In the genomic region with DNA sequence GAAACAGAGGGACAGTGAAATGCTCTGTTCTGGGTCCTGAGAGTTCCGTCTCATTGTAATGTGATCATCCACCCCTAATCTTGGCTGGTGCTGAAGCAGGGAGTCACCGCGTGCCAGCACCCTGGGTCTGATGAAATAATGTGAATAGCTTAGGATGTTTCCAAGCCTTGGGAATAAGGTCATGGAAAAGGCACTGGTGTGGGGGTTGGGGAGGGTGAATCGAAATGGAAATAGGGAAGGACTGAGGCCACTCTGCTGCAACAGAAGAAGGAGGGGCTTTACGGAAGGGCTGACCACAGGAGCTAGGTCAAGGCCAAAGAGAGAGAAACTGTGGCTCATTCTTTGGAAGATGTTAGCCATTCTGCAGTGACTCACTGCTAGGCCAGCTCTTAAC, we compare ENCODE assay signal across 10 mouse cellular contexts. TPM values are rescaled to one million over a fixed set of nuclear protein-coding genes. Genes with fewer than 3 reads are reported as not detected.
DNase-seq lines count a peak whose midpoint lies in the region; ATAC-seq and TF ChIP-seq lines count a peak whose summit lies in the region.
"Had no signal": no experiment of that assay in that cellular context is flagged by ENCODE, and none has a peak within 500 bp of the region (broad histone marks: within the 10 kb centered on the region; RNA-seq: fewer than 3 reads in every experiment).

No protein-coding gene starts in this region.

- WGBS in hindbrain, postnatal 0 days, result 36% methylated on average over 5 of the region's 5 CpGs
- WGBS in hindbrain, embryonic 14.5 days, result 57% methylated on average over 5 of the region's 5 CpGs

- dilution Hi-C loops in CH12.LX (cut with MboI; ENCODE audit: extremely low pct_ligation_motif_present, extremely low pct_unique_long_range_greater_than_20kb, low sequenced_read_pairs), result no loop called here

- TF ChIP-seq RAD21 in CH12.LX (IDR thresholded peaks at IDR 0.05; ENCODE audit: low read depth, low read length), result no peak

- in situ Hi-C loops in CH12.LX (cut with MboI; ENCODE audit: low pct_ligation_motif_present, low pct_unique_long_range_greater_than_20kb, low sequenced_read_pairs), result no loop called here

- H3K79me2 ChIP-seq in CH12.LX (replicated peaks; ENCODE audit: control insufficient read depth, extremely low read depth, insufficient read depth, poor library complexity, severe bottlenecking), result no peaks in the 10 kb centered on the region

- no peak overlapping the region for H3K9ac ChIP-seq in hindbrain, postnatal 0 days (replicated peaks; ENCODE audit: low read length)
- H3K9ac ChIP-seq in hindbrain, embryonic 14.5 days, result no peak overlapping the region
- H3K9ac ChIP-seq in CH12.LX (ENCODE audit: insufficient read depth, low read depth), result no peak overlapping the region
- H3K9ac ChIP-seq: hindbrain, embryonic 12.5 days; liver, embryonic 12.5 days had no signal

- no peak for TF ChIP-seq EP300 in CH12.LX (IDR thresholded peaks at IDR 0.05; ENCODE audit: low read length)

- H3K9me3 ChIP-seq in hindbrain, postnatal 0 days (ENCODE audit: low read length), result no peaks in the 10 kb centered on the region
- H3K9me3 ChIP-seq in hindbrain, embryonic 14.5 days (ENCODE audit: control insufficient read depth, low read length), result no peaks in the 10 kb centered on the region
- H3K9me3 ChIP-seq in CH12.LX (replicated peaks; ENCODE audit: low read length), result no peaks in the 10 kb centered on the region
- H3K9me3 ChIP-seq: hindbrain, embryonic 12.5 days; liver, embryonic 12.5 days had no signal

- no peak overlapping the region for H3K4me3 ChIP-seq in hindbrain, postnatal 0 days (ENCODE audit: low read length)
- H3K4me3 ChIP-seq in hindbrain, embryonic 14.5 days (replicated peaks; ENCODE audit: low read length), result no peak overlapping the region
- H3K4me3 ChIP-seq in CH12.LX (replicated peaks in 1 of 3; ENCODE audit: low read depth in 2 of 3, low read length in 2 of 3, poor library complexity in 1 of 3), result no peak overlapping the region
- H3K4me3 ChIP-seq: hindbrain, embryonic 12.5 days; liver, embryonic 12.5 days had no signal

- no peak for TF ChIP-seq CTCF in hindbrain, postnatal 0 days (IDR thresholded peaks at IDR 0.05; ENCODE audit: low read depth)
- TF ChIP-seq CTCF in CH12.LX (conservative IDR thresholded peaks at IDR 0.05 in 1 of 2, IDR thresholded peaks at IDR 0.05 in 1 of 2; ENCODE audit: low read depth in 2 of 2, low read length in 2 of 2), result no peak

- DNase-seq in hindbrain, postnatal 0 days (ENCODE audit: low spot score), result no peak
- DNase-seq in hindbrain, embryonic 14.5 days (ENCODE audit: low spot score), result no peak
- no peak for DNase-seq in CH12.LX (ENCODE audit: extremely low read depth)
- peak; percentile 55 for DNase-seq in adrenal gland, postnatal 25 days
- DNase-seq in heart, postnatal 4 days, result peak; percentile 51
- DNase-seq in frontal cortex, adult 2 months (ENCODE audit: extremely low spot score in 1 of 2, low spot score in 1 of 2), result no peak
- no peak for DNase-seq in thymus, postnatal 25 days

- peak overlapping the region; percentile 67 for H3K27ac ChIP-seq in hindbrain, postnatal 0 days
- H3K27ac ChIP-seq in hindbrain, embryonic 14.5 days, result no peak overlapping the region
- H3K27ac ChIP-seq in CH12.LX (ENCODE audit: insufficient read depth, low read depth), result no peak overlapping the region
- H3K27ac ChIP-seq: hindbrain, embryonic 12.5 days; liver, embryonic 12.5 days had no signal

- peak; percentile 41; the same call in 1 of the 2 replicates for ATAC-seq in hindbrain, postnatal 0 days
- ATAC-seq in hindbrain, embryonic 14.5 days (ENCODE audit: low FRiP score), result no peak
- no peak for ATAC-seq in megakaryocyte progenitor cell, adult 5-6 weeks (replicated peaks; ENCODE audit: poor library complexity)
- ATAC-seq: liver, embryonic 12.5 days had no signal

- no peak overlapping the region for H3K4me2 ChIP-seq in hindbrain, postnatal 0 days (ENCODE audit: low read depth, low read length)
- no peak overlapping the region for H3K4me2 ChIP-seq in hindbrain, embryonic 14.5 days (replicated peaks)
- H3K4me2 ChIP-seq in CH12.LX (ENCODE audit: insufficient read depth, low read depth, poor library complexity, severe bottlenecking), result peak overlapping the region; percentile 48
- H3K4me2 ChIP-seq: hindbrain, embryonic 12.5 days; liver, embryonic 12.5 days had no signal

- H3K4me1 ChIP-seq in hindbrain, postnatal 0 days (ENCODE audit: insufficient read depth, low read length), result peaks cover 5% of the 10 kb centered on the region
- H3K4me1 ChIP-seq in hindbrain, embryonic 14.5 days (replicated peaks; ENCODE audit: control insufficient read depth, insufficient read depth, low read length), result peaks cover 9% of the 10 kb centered on the region
- peaks cover 7 to 40% of the 10 kb centered on the region in 2 experiments for H3K4me1 ChIP-seq in CH12.LX (ENCODE audit: control insufficient read depth in 1 of 2, insufficient read depth in 2 of 2)
- H3K4me1 ChIP-seq: liver, embryonic 12.5 days had no signal

- no peaks in the 10 kb centered on the region for H3K36me3 ChIP-seq in hindbrain, postnatal 0 days (ENCODE audit: insufficient read depth, low read length)
- H3K36me3 ChIP-seq in hindbrain, embryonic 14.5 days (replicated peaks; ENCODE audit: control insufficient read depth, insufficient read depth), result no peaks in the 10 kb centered on the region
- H3K36me3 ChIP-seq in CH12.LX (replicated peaks in 1 of 2; ENCODE audit: control insufficient read depth in 1 of 2, insufficient read depth in 1 of 2, low read length in 1 of 2), result no peaks in the 10 kb centered on the region
- H3K36me3 ChIP-seq: hindbrain, embryonic 12.5 days; liver, embryonic 12.5 days had no signal

- no peaks in the 10 kb centered on the region for H3K27me3 ChIP-seq in hindbrain, postnatal 0 days (ENCODE audit: insufficient read depth, low read length)
- no peaks in the 10 kb centered on the region for H3K27me3 ChIP-seq in hindbrain, embryonic 14.5 days (ENCODE audit: control insufficient read depth, insufficient read depth, low read length)
- no peaks in the 10 kb centered on the region for H3K27me3 ChIP-seq in CH12.LX (replicated peaks)
- H3K27me3 ChIP-seq: hindbrain, embryonic 12.5 days had no signal

- TF ChIP-seq POLR2A in CH12.LX (IDR thresholded peaks at IDR 0.05; ENCODE audit: low read depth, low read length), result no peak

TF ChIP-seq in CH12.LX, 34 proteins besides CTCF, POLR2A, EP300 and RAD21 (continues in another document):
- TF ChIP-seq ZMIZ1 (IDR thresholded peaks at IDR 0.05; ENCODE audit: low read depth, low read length) (0 out of 2 replicates have a peak, but pooled peaks have one; percentile 27), MAX (IDR thresholded peaks at IDR 0.05; ENCODE audit: low read length) (no peak; the same call in 1 of the 2 replicates), ZNF384 (IDR thresholded peaks at IDR 0.05; ENCODE audit: low read depth, low read length) (no peak), MAZ (IDR thresholded peaks at IDR 0.05; ENCODE audit: low read depth, low read length) (peak; percentile 25; the same call in 1 of the 2 replicates), KAT2A (IDR thresholded peaks at IDR 0.05; ENCODE audit: insufficient replicate concordance, low read length) (no peak), UBTF (IDR thresholded peaks at IDR 0.05; ENCODE audit: low read depth, low read length) (no peak), CHD1 (IDR thresholded peaks at IDR 0.05; ENCODE audit: low read depth, low read length) (no peak), BHLHE40 (IDR thresholded peaks at IDR 0.05; ENCODE audit: low read depth, low read length) (no peak; the same call in 1 of the 2 replicates), TCF12 (IDR thresholded peaks at IDR 0.05; ENCODE audit: low read depth, low read length) (peak; percentile 33; the same call in 1 of the 2 replicates), IRF4 (IDR thresholded peaks at IDR 0.05; ENCODE audit: low read depth, low read length) (no peak), TBP (conservative IDR thresholded peaks at IDR 0.05; ENCODE audit: low read depth, low read length) (no peak), JUN (IDR thresholded peaks at IDR 0.05; ENCODE audit: insufficient read depth, low read depth, low read length) (no peak), USF1 (IDR thresholded peaks at IDR 0.05; ENCODE audit: low read depth, low read length) (no peak), POLR2AphosphoS2 (IDR thresholded peaks at IDR 0.05; ENCODE audit: low read depth, low read length) (no peak), SIN3A (IDR thresholded peaks at IDR 0.05; ENCODE audit: low read length) (0 out of 2 replicates have a peak, but pooled peaks have one; percentile 19), PAX5 (IDR thresholded peaks at IDR 0.05; ENCODE audit: low read length) (no peak), MAFK (IDR thresholded peaks at IDR 0.05; ENCODE audit: insufficient replicate concordance, low read length) (no peak), NRF1 (IDR thresholded peaks at IDR 0.05; ENCODE audit: low read depth, low read length) (no peak), ZKSCAN1 (IDR thresholded peaks at IDR 0.05; ENCODE audit: borderline replicate concordance, low read depth, low read length) (no peak), SMC3 (IDR thresholded peaks at IDR 0.05; ENCODE audit: low read depth, low read length) (no peak), JUND (conservative IDR thresholded peaks at IDR 0.05; ENCODE audit: low read depth, low read length) (no peak), MEF2A (IDR thresholded peaks at IDR 0.05; ENCODE audit: borderline replicate concordance, low read depth, low read length) (no peak), NELFE (IDR thresholded peaks at IDR 0.05; ENCODE audit: low read depth, low read length) (no peak), USF2 (conservative IDR thresholded peaks at IDR 0.05; ENCODE audit: low read depth, low read length) (no peak), CHD2 (IDR thresholded peaks at IDR 0.05; ENCODE audit: low read length) (0 out of 2 replicates have a peak, but pooled peaks have one; percentile 18), ZC3H11A (IDR thresholded peaks at IDR 0.05; ENCODE audit: low read depth, low read length) (no peak), E2F4 (IDR thresholded peaks at IDR 0.05; ENCODE audit: insufficient replicate concordance, low read depth, low read length) (no peak)

RNA-seq across cellular contexts. Expression of a gene that starts 18.7 kb away (rescaled TPM):
- total RNA-seq in hindbrain, postnatal 0 days (2014; rRNA removed), result 73.8 and 83.7 TPM in 2 replicates
- 35.9 and 39.6 TPM in 2 replicates for polyA plus RNA-seq in hindbrain, postnatal 0 days (2015; fragmentation: Nextera tagmentation; extraction: Ambion mirVana)
- 14.3 and 16.2 TPM in 2 replicates for polyA plus RNA-seq in hindbrain, embryonic 14.5 days (2014; fragmentation: Nextera tagmentation; extraction: Ambion mirVana)
- total RNA-seq in CH12.LX (2012; rRNA removed) (not detected in 2 replicates), CH12.LX (2014; rRNA removed) (not detected in 2 replicates)
- not detected in 2 replicates for polyA plus RNA-seq in CH12.LX (2012; ENCODE audit: insufficient read length, low read depth)
- 6.3 and 8.1 TPM in 2 replicates for total RNA-seq in adrenal gland, postnatal 25 days (2021)
- 10 to 100 TPM; 10.1 to 11.5 TPM for total RNA-seq in heart, postnatal 4 days (2021)
- total RNA-seq in megakaryocyte progenitor cell, adult 5-6 weeks (2015), result not detected in 2 replicates
- not detected in 2 replicates for total RNA-seq in megakaryocyte progenitor cell, adult 5-6 weeks (2017)
- 26.9 and 30.9 TPM in 2 replicates for polyA plus RNA-seq in frontal cortex, adult 2 months (2012; rRNA removed)

Comparison
In these comparisons a context has a peak if more than half of its experiments do, and no peak if none do; other contexts are left out.
1. DNase-seq: peak in adrenal gland, postnatal 25 days (single experiment) and heart, postnatal 4 days (single experiment); none in hindbrain, postnatal 0 days (single experiment), hindbrain, embryonic 14.5 days (single experiment), CH12.LX (single experiment), frontal cortex, adult 2 months (0 of 2) and thymus, postnatal 25 days (single experiment).